Mouse (Mus musculus) CH12.LX (cell line): Measurements from ENCODE around the gene Vinac1. TPM values are rescaled to one million over a fixed set of nuclear protein-coding genes. Genes with fewer than 3 reads are reported as not detected.
"Not testable (repeated sequence)": the region's sequence is repeated elsewhere in the genome, so short reads cannot be mapped to it uniquely, and the experiment has no call there.

Source experiments
- DNase-seq: peaks from one replicate; pipeline ENCODE4 v3.0.0-alpha.2; 2013; ENCODE audit errors: extremely low read depth
- H3K27ac ChIP-seq: 2 replicates; pipeline ENCODE4 v1.5.1; 2012; ENCODE audit warnings: low read depth, mild to moderate bottlenecking, control low read depth, moderate library complexity; ENCODE audit not compliant: insufficient read depth
- H3K27me3 ChIP-seq: replicated peaks from 2 replicates; pipeline ENCODE3; 2012; ENCODE audit warnings: inconsistent platforms
- H3K36me3 ChIP-seq, 2 experiments: replicated peaks in 1 of 2; 2 replicates each; pipeline versions ENCODE3 to v1.6.1; 2012; ENCODE audit warnings: inconsistent platforms in 1 of 2, low read length in 1 of 2, mild to moderate bottlenecking in 1 of 2, mixed read lengths in 1 of 2, moderate library complexity in 1 of 2; ENCODE audit not compliant: control insufficient read depth in 1 of 2, insufficient read depth in 1 of 2
- H3K4me1 ChIP-seq, 2 experiments: 2 replicates each; pipeline ENCODE4 v1.6.1; 2012; ENCODE audit warnings: inconsistent platforms in 1 of 2, moderate library complexity in 1 of 2; ENCODE audit not compliant: insufficient read depth in 2 of 2, control insufficient read depth in 1 of 2
- H3K4me2 ChIP-seq: 2 replicates; pipeline ENCODE4 v1.6.1; 2012; ENCODE audit warnings: low read depth, mild to moderate bottlenecking, control low read depth; ENCODE audit not compliant: poor library complexity, insufficient read depth, severe bottlenecking
- H3K4me3 ChIP-seq, 3 experiments: fragments of 150-350 bp in 1 of 3; sonication (generic) in 1 of 3; replicated peaks in 1 of 3; 2 replicates each; pipeline versions ENCODE3 to v1.5.1; 2011 to 2012; ENCODE audit warnings: low read depth in 2 of 3, low read length in 2 of 3, mild to moderate bottlenecking in 2 of 3, moderate library complexity in 2 of 3, control low read depth in 1 of 3, improper control_type of control experiment in 1 of 3, inconsistent platforms in 1 of 3, mixed read lengths in 1 of 3; ENCODE audit not compliant: poor library complexity in 1 of 3
- H3K79me2 ChIP-seq: replicated peaks from 2 replicates; pipeline ENCODE4 v1.6.1; 2012; ENCODE audit warnings: mild to moderate bottlenecking, moderate library complexity; ENCODE audit not compliant: control insufficient read depth, poor library complexity, insufficient read depth, severe bottlenecking; ENCODE audit errors: extremely low read depth
- H3K9ac ChIP-seq: 2 replicates; pipeline ENCODE4 v1.6.1; 2012; ENCODE audit warnings: low read depth, mild to moderate bottlenecking, control low read depth, moderate library complexity; ENCODE audit not compliant: insufficient read depth
- H3K9me3 ChIP-seq: replicated peaks from 2 replicates; pipeline ENCODE3; 2012; ENCODE audit warnings: low read length, inconsistent platforms, mixed read lengths
- BHLHE40 ChIP-seq: IDR thresholded peaks from 2 replicates; pipeline ENCODE4 v1.6.1; 2011; ENCODE audit warnings: mild to moderate bottlenecking, low read depth, low read length, improper control_type of control experiment
- CHD2 ChIP-seq: IDR thresholded peaks from 2 replicates; pipeline ENCODE4 v1.6.1; 2011; ENCODE audit warnings: low read length, improper control_type of control experiment
- CTCF ChIP-seq, 2 experiments: IDR thresholded peaks in 1 of 2; conservative IDR thresholded peaks in 1 of 2; 2 replicates each; pipeline ENCODE4 v1.5.1; 2011 to 2012; ENCODE audit warnings: low read depth in 2 of 2, low read length in 2 of 2, improper control_type of control experiment in 1 of 2, inconsistent platforms in 1 of 2, mild to moderate bottlenecking in 1 of 2, moderate library complexity in 1 of 2
- ELF1 ChIP-seq: IDR thresholded peaks from 2 replicates; pipeline ENCODE4 v1.6.1; 2014; ENCODE audit warnings: low read depth, mild to moderate bottlenecking, inconsistent platforms, low read length, improper control_type of control experiment
- ETS1 ChIP-seq: conservative IDR thresholded peaks from 2 replicates; pipeline ENCODE4 v1.6.1; 2012; ENCODE audit warnings: low read depth, mild to moderate bottlenecking, inconsistent platforms, low read length, improper control_type of control experiment, moderate library complexity
- GABPA ChIP-seq: IDR thresholded peaks from 2 replicates; pipeline ENCODE4 v1.6.1; 2012; ENCODE audit warnings: low read depth, low read length, improper control_type of control experiment, inconsistent platforms; ENCODE audit not compliant: insufficient replicate concordance
- HCFC1 ChIP-seq: IDR thresholded peaks from 2 replicates; pipeline ENCODE4 v1.6.1; 2012; ENCODE audit warnings: low read depth, mild to moderate bottlenecking, inconsistent platforms, low read length, improper control_type of control experiment
- JUN ChIP-seq: IDR thresholded peaks from 2 replicates; pipeline ENCODE4 v1.6.1; 2011; ENCODE audit warnings: low read depth, mild to moderate bottlenecking, low read length, improper control_type of control experiment, moderate library complexity; ENCODE audit not compliant: insufficient read depth
- JUND ChIP-seq: conservative IDR thresholded peaks from 2 replicates; pipeline ENCODE4 v1.6.1; 2011; ENCODE audit warnings: low read depth, low read length, improper control_type of control experiment
- KAT2A ChIP-seq: IDR thresholded peaks from 2 replicates; pipeline ENCODE4 v1.6.1; 2012; ENCODE audit warnings: low read length, improper control_type of control experiment, inconsistent platforms; ENCODE audit not compliant: insufficient replicate concordance
- MAX ChIP-seq: IDR thresholded peaks from 2 replicates; pipeline ENCODE4 v1.6.1; 2011; ENCODE audit warnings: low read length, improper control_type of control experiment
- MEF2A ChIP-seq: IDR thresholded peaks from 2 replicates; pipeline ENCODE4 v1.6.1; 2014; ENCODE audit warnings: low read depth, mild to moderate bottlenecking, inconsistent platforms, low read length, improper control_type of control experiment, borderline replicate concordance
- MYC ChIP-seq: IDR thresholded peaks from 2 replicates; pipeline ENCODE4 v1.6.1; 2011; ENCODE audit warnings: low read depth, mild to moderate bottlenecking, improper control_type of control experiment, low read length
- NELFE ChIP-seq: IDR thresholded peaks from 2 replicates; pipeline ENCODE4 v1.6.1; 2011; ENCODE audit warnings: low read depth, low read length, improper control_type of control experiment
- PAX5 ChIP-seq: IDR thresholded peaks from 2 replicates; pipeline ENCODE4 v1.6.1; 2012; ENCODE audit warnings: low read length, inconsistent platforms, mixed read lengths
- POLR2A ChIP-seq: IDR thresholded peaks from 2 replicates; pipeline ENCODE4 v1.6.1; 2011; ENCODE audit warnings: low read depth, mild to moderate bottlenecking, improper control_type of control experiment, low read length
- SIN3A ChIP-seq: IDR thresholded peaks from 2 replicates; pipeline ENCODE4 v1.6.1; 2012; ENCODE audit warnings: low read length, improper control_type of control experiment, inconsistent platforms
- SMC3 ChIP-seq: IDR thresholded peaks from 2 replicates; pipeline ENCODE4 v1.6.1; 2011; ENCODE audit warnings: low read depth, low read length, improper control_type of control experiment
- TBP ChIP-seq: conservative IDR thresholded peaks from 2 replicates; pipeline ENCODE4 v1.6.1; 2011; ENCODE audit warnings: low read depth, low read length, improper control_type of control experiment
- UBTF ChIP-seq: IDR thresholded peaks from 2 replicates; pipeline ENCODE4 v1.6.1; 2012; ENCODE audit warnings: low read depth, mild to moderate bottlenecking, inconsistent platforms, low read length, improper control_type of control experiment, moderate library complexity
- ZKSCAN1 ChIP-seq: IDR thresholded peaks from 2 replicates; pipeline ENCODE4 v1.6.1; 2012; ENCODE audit warnings: low read depth, inconsistent platforms, low read length, improper control_type of control experiment, borderline replicate concordance
- dilution Hi-C: fragments of 300-500 bp; cut with MboI; formaldehyde crosslinking; loops from 2 replicates; pipeline ENCODE4 v1.14.3; 2020; ENCODE audit warnings: low sequenced_read_pairs; ENCODE audit not compliant: extremely low pct_unique_long_range_greater_than_20kb, extremely low pct_ligation_motif_present
- in situ Hi-C: fragments of 300-500 bp; cut with MboI; formaldehyde crosslinking; loops from 3 replicates; pipeline ENCODE4 v1.14.3; 2019; ENCODE audit warnings: low sequenced_read_pairs, low pct_ligation_motif_present, low pct_unique_long_range_greater_than_20kb, mixed read lengths
- polyA plus RNA-seq: library from polyadenylated mRNA; unstranded; fragments of >175 nt; gene quantifications from 2 replicates; pipeline ENCODE4 v1.2.1, GENCODE M21; 2012; ENCODE audit warnings: low read depth; ENCODE audit not compliant: insufficient read length
- total RNA-seq, 2 experiments: library from RNA; depleted of rRNA; stranded (reverse); fragments of 300-350 nt in 1 of 2; fragments of >200 nt in 1 of 2; gene quantifications; 2 replicates each; pipeline ENCODE4 v1.2.3; 2012 to 2014

Vinac1 gene
- total and polyA plus RNA-seq, 3 experiments, result 0.06 TPM; not detected in 2

- no peaks in the 10 kb centered on the region for H3K4me1 ChIP-seq
- H3K79me2 ChIP-seq, result no peaks in the 10 kb centered on the region
- H3K4me2 ChIP-seq, result no peak overlapping the region
- in situ Hi-C loops (no loop called here), dilution Hi-C loops (no loop called here)
- H3K27ac ChIP-seq, result no peak overlapping the region
- H3K9me3 ChIP-seq, result no peaks in the 10 kb centered on the region
- no peak overlapping the region for H3K9ac ChIP-seq
- TF ChIP-seq CHD2, result no peak
- no peak for TF ChIP-seq JUND
- no peak for TF ChIP-seq GABPA
- no peak for TF ChIP-seq BHLHE40
- no peak for TF ChIP-seq SIN3A
- TF ChIP-seq MYC, result no peak
- no peak for TF ChIP-seq ZKSCAN1
- TF ChIP-seq MAX, result no peak
- no peak for TF ChIP-seq PAX5
- no peak for TF ChIP-seq POLR2A
- TF ChIP-seq ELF1, result no peak
- no peak for TF ChIP-seq MEF2A
- TF ChIP-seq HCFC1, result no peak
- no peaks in the 10 kb centered on the region for H3K27me3 ChIP-seq
- H3K4me3 ChIP-seq, result no peak overlapping the region
- DNase-seq, result no peak
- H3K36me3 ChIP-seq, result no peaks in the 10 kb centered on the region
Observed at GRCm38 (mm10) chr2:129020106-129020505, 27.9 kb downstream of the Vinac1 start.

GRCm38 (mm10) chr2:129008867-129009266, 39.1 kb downstream of the Vinac1 start:
- H3K27ac ChIP-seq, in situ Hi-C loops, H3K9me3 ChIP-seq, H3K4me2 ChIP-seq, H3K79me2 ChIP-seq, dilution Hi-C loops, H3K4me3 ChIP-seq, H3K4me1 ChIP-seq, H3K27me3 ChIP-seq, DNase-seq, H3K9ac ChIP-seq, H3K36me3 ChIP-seq: not testable (repeated sequence)
- TF ChIP-seq CTCF (conservative IDR thresholded peaks at IDR 0.05 in 1 of 2, IDR thresholded peaks at IDR 0.05 in 1 of 2; ENCODE audit: low read depth in 2 of 2, low read length in 2 of 2), result peak in 1 of 2 experiments; percentile 26; a peak in 1 of 4 replicates
- peak; percentile 17; the same call in 1 of the 2 replicates for TF ChIP-seq SMC3

GRCm38 (mm10) chr2:129006194-129006749, 41.7 kb downstream of the Vinac1 start:
- H3K27ac ChIP-seq, result no peak overlapping the region
- H3K9me3 ChIP-seq, result no peaks in the 10 kb centered on the region
- H3K4me2 ChIP-seq, result no peak overlapping the region
- no peak overlapping the region for H3K9ac ChIP-seq
- no peak overlapping the region for H3K4me3 ChIP-seq
- no peaks in the 10 kb centered on the region for H3K79me2 ChIP-seq
- in situ Hi-C loops (no loop called here), dilution Hi-C loops (no loop called here)
- no peaks in the 10 kb centered on the region for H3K27me3 ChIP-seq
- H3K4me1 ChIP-seq, result peaks cover 0 to 6% of the 10 kb centered on the region in 2 experiments; a peak in 2 of 4 replicates
- no peaks in the 10 kb centered on the region for H3K36me3 ChIP-seq
- no peak for DNase-seq
- no peak for TF ChIP-seq KAT2A
- TF ChIP-seq JUN, result no peak
- no peak for TF ChIP-seq UBTF
- TF ChIP-seq NELFE, result no peak
- no peak for TF ChIP-seq TBP
- no peak for TF ChIP-seq ETS1
